Mouse (Mus musculus): Measurements from ENCODE around the gene Lrsam1.

GRCm38 (mm10) chr2:32914896-32915295, 46.5 kb downstream of the Lrsam1 start:
- TF ChIP-seq GATA1 (IDR thresholded peaks at IDR 0.05; ENCODE audit: borderline replicate concordance, low read length) (no peak), FLI1 (IDR thresholded peaks at IDR 0.05; ENCODE audit: low read length) (no peak)
